Mouse (Mus musculus): ENCODE measurements around the gene Mtmr6. TPM values are rescaled to one million over a fixed set of nuclear protein-coding genes. Genes with fewer than 3 reads are reported as not detected.

Mtmr6 gene
- 10 to 100 TPM; 89.7 to 98.9 TPM for total RNA-seq (2021)
- long read RNA-seq, transcript Mtmr6-201 (14 exons, 3,813 nt), result major isoform, 72 of 88 reads
- long read RNA-seq, partial matches to known transcripts, result 3 of 88 reads
- long read RNA-seq, other reads (novel, unspliced or antisense), result 13 of 88 reads

GRCm38 (mm10) chr14:60264990-60265876, at the start of gene Mtmr6:
Gene Mtmr6, plus strand, starts transcription at chr14:60265228.
- peak; percentile 94 to 95 for DNase-seq (ENCODE audit: low spot score in 2 of 2)

- DNase-seq (ENCODE audit: low spot score in 2 of 2), result no peak
Measured at GRCm38 (mm10) chr14:60216125-60216524, 48.9 kb upstream of the Mtmr6 start.

- no peak for DNase-seq (ENCODE audit: low spot score in 2 of 2)
Measured at GRCm38 (mm10) chr14:60217616-60218015, 47.4 kb upstream of the Mtmr6 start.

GRCm38 (mm10) chr14:60219886-60220285, 45.1 kb upstream of the Mtmr6 start:
- peak; percentile 29 to 40 for DNase-seq (ENCODE audit: low spot score in 2 of 2)

GRCm38 (mm10) chr14:60238551-60238950, 26.5 kb upstream of the Mtmr6 start:
- no peak for DNase-seq (ENCODE audit: low spot score in 2 of 2)

- no peak for DNase-seq (ENCODE audit: low spot score in 2 of 2)
Measured at GRCm38 (mm10) chr14:60250366-60250765, 14.7 kb upstream of the Mtmr6 start.

- DNase-seq (ENCODE audit: low spot score in 2 of 2), result no peak
Measured at GRCm38 (mm10) chr14:60250879-60251278, 14.1 kb upstream of the Mtmr6 start.

- peak; percentile 95 to 98 for DNase-seq (ENCODE audit: low spot score in 2 of 2)
Measured at GRCm38 (mm10) chr14:60251281-60252003, 13.6 kb upstream of the Mtmr6 start, which contains the start of the genes Nupl1 and Gm49336. Gene Nupl1, minus strand, starts transcription at chr14:60251431. Gene Gm49336, minus strand, starts transcription at chr14:60251507.

GRCm38 (mm10) chr14:60252004-60253000, 12.7 kb upstream of the Mtmr6 start:
- peak; percentile 29 to 32 for DNase-seq (ENCODE audit: low spot score in 2 of 2)

- no peak for DNase-seq (ENCODE audit: low spot score in 2 of 2)
Measured at GRCm38 (mm10) chr14:60253466-60253865, 11.6 kb upstream of the Mtmr6 start.

GRCm38 (mm10) chr14:60254774-60255173, 10.3 kb upstream of the Mtmr6 start:
- no peak for DNase-seq (ENCODE audit: low spot score in 2 of 2)

- no peak for DNase-seq (ENCODE audit: low spot score in 2 of 2)
Measured at GRCm38 (mm10) chr14:60256356-60256755, 8.7 kb upstream of the Mtmr6 start.

GRCm38 (mm10) chr14:60257101-60257500, 7.9 kb upstream of the Mtmr6 start:
- no peak for DNase-seq (ENCODE audit: low spot score in 2 of 2)

- no peak for DNase-seq (ENCODE audit: low spot score in 2 of 2)
Measured at GRCm38 (mm10) chr14:60257851-60258250, 7.2 kb upstream of the Mtmr6 start.

GRCm38 (mm10) chr14:60262316-60262715, 2.7 kb upstream of the Mtmr6 start:
- DNase-seq (ENCODE audit: low spot score in 2 of 2), result no peak

GRCm38 (mm10) chr14:60269333-60269732, 4.3 kb downstream of the Mtmr6 start:
- DNase-seq (ENCODE audit: low spot score in 2 of 2), result no peak

GRCm38 (mm10) chr14:60273346-60273745, 8.3 kb downstream of the Mtmr6 start:
- no peak for DNase-seq (ENCODE audit: low spot score in 2 of 2)

GRCm38 (mm10) chr14:60275301-60276276, 10.6 kb downstream of the Mtmr6 start:
- DNase-seq (ENCODE audit: low spot score in 2 of 2), result no peak

- no peak for DNase-seq (ENCODE audit: low spot score in 2 of 2)
Measured at GRCm38 (mm10) chr14:60286194-60286863, 21.3 kb downstream of the Mtmr6 start.

All from layer of hippocampus, postnatal 10 days (tissue).